Mouse (Mus musculus) thymus, adult 2 months (tissue): ENCODE results near the gene C3ar1. TPM values are rescaled to one million over a fixed set of nuclear protein-coding genes. Genes with fewer than 3 reads are reported as not detected.
A peak's percentile ranks its signal among the peaks of the same experiment; 100 is the strongest.

Source experiments
- DNase-seq: peaks from one replicate; pipeline ENCODE4 v3.0.0; 2021
- H3K27ac ChIP-seq: fragments of 200-500 bp; 2 replicates; pipeline ENCODE4 v1.5.1; 2012; ENCODE audit warnings: low read length, control low read depth; ENCODE audit not compliant: control insufficient read depth, insufficient read depth
- H3K27me3 ChIP-seq: fragments of 200-500 bp; 2 replicates; pipeline ENCODE4 v1.6.1; 2012; ENCODE audit warnings: mild to moderate bottlenecking, low read length, moderate library complexity, mixed read lengths; ENCODE audit not compliant: control insufficient read depth, insufficient read depth
- H3K36me3 ChIP-seq: fragments of 200-500 bp; 2 replicates; pipeline ENCODE4 v1.6.1; 2012; ENCODE audit warnings: mild to moderate bottlenecking, low read length, moderate library complexity; ENCODE audit not compliant: control insufficient read depth, insufficient read depth
- H3K4me1 ChIP-seq: fragments of 200-500 bp; replicated peaks from 2 replicates; pipeline ENCODE4 v1.6.1; 2012; ENCODE audit warnings: low read length; ENCODE audit not compliant: control insufficient read depth, insufficient read depth
- H3K4me3 ChIP-seq: fragments of 200-500 bp; 2 replicates; pipeline ENCODE4 v1.5.1; 2012; ENCODE audit warnings: mild to moderate bottlenecking, low read length, control low read depth, moderate library complexity; ENCODE audit not compliant: control insufficient read depth, insufficient read depth
- CTCF ChIP-seq: fragments of 200-500 bp; IDR thresholded peaks from 2 replicates; pipeline ENCODE4 v1.5.1; 2012; ENCODE audit warnings: mild to moderate bottlenecking, control low read depth, low read length, moderate library complexity, borderline replicate concordance; ENCODE audit not compliant: control insufficient read depth, poor library complexity, insufficient read depth; ENCODE audit errors: extremely low read depth
- POLR2A ChIP-seq: fragments of 200-500 bp; IDR thresholded peaks from 2 replicates; pipeline ENCODE4 v1.6.1; 2012; ENCODE audit warnings: mild to moderate bottlenecking, low read length, control low read depth, moderate library complexity; ENCODE audit not compliant: control insufficient read depth, poor library complexity, insufficient read depth; ENCODE audit errors: extremely low read depth
- WGBS: fragments of 180-500 bp; shearing (Covaris S2); methylation state at CpG from one replicate; pipeline ENCODE4 v1.1.7; 2018; 5-methylcytosine and 5-hydroxymethylcytosine counted together
- polyA plus RNA-seq: library from polyadenylated mRNA; depleted of rRNA; stranded (reverse); fragments of >200 nt; gene quantifications from 2 replicates; pipeline ENCODE4 v1.2.3, GENCODE M21; 2012; rRNA removed

The C3ar1 gene
- polyA plus RNA-seq, 1 experiment = 4.3 TPM

DNA sequence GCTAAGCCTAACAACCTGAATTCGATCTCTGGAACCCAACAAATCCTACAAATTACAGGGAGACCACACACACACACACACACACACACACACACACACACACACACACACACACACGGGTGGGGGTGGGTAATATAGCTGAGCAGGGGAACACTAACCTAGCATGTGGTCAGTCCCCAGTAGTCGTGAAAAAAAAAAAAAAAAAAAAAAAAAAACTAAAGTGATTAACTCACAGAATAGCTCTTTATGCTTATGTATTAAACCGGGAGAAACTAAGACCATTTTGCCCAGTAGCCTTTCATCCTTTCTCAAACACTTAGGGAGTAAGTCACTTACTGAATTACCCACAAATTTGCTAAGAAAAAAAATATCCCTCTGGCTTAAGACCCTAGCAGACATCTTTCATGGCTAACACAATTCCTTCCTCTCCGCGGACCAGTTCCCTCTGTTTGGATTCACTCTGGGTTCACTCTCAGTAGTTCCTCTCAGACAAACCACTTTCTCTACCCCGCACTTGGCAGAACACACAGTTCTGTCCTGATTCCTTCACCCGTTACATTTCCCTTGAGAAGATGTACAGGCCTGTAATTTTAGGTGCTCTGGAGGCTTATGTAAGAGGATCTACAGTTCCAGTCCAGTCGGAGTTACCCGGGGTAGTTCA is 55.2 kb downstream of the C3ar1 start:
- peak overlapping the region; percentile 94 for H3K4me3 ChIP-seq
- WGBS = 25% methylated on average over 10 of the region's 10 CpGs
- DNase-seq = no peak
- H3K27me3 ChIP-seq = no peaks in the 10 kb centered on the region
- H3K4me1 ChIP-seq = peaks cover 11% of the 10 kb centered on the region
- H3K27ac ChIP-seq = no peak overlapping the region
- TF ChIP-seq CTCF = no peak
- TF ChIP-seq POLR2A = no peak
- H3K36me3 ChIP-seq = no peaks in the 10 kb centered on the region

Other genes starting within 250 kb of the C3ar1 start
- gene Gdf3, start 246.1 kb downstream of the C3ar1 start, polyA plus RNA-seq = 0.43 and 0.53 TPM in 2 replicates
- gene Dppa3, start 229.8 kb downstream of the C3ar1 start, polyA plus RNA-seq = 0.26 TPM in 1 of 2 replicates, not detected in the other
- gene Nanog, start 148.7 kb downstream of the C3ar1 start, polyA plus RNA-seq = 0.08 TPM in 1 of 2 replicates, not detected in the other
- 11.7 and 12.8 TPM in 2 replicates for gene Slc2a3, start 54.5 kb downstream of the C3ar1 start, polyA plus RNA-seq
- gene Foxj2, start 36.2 kb downstream of the C3ar1 start, polyA plus RNA-seq = 20.2 and 22.5 TPM in 2 replicates
- gene Necap1, start 18.3 kb upstream of the C3ar1 start, polyA plus RNA-seq = 14.3 and 19.5 TPM in 2 replicates
- gene Clec4a1, start 65.7 kb upstream of the C3ar1 start, polyA plus RNA-seq = 2.4 and 3.4 TPM in 2 replicates
- 0.82 and 2.8 TPM in 2 replicates for gene Clec4a3, start 96.4 kb upstream of the C3ar1 start, polyA plus RNA-seq
- not detected in 2 replicates for gene Clec4a4, start 134.2 kb upstream of the C3ar1 start, polyA plus RNA-seq
- gene Clec4b1, start 193.8 kb upstream of the C3ar1 start, polyA plus RNA-seq = 0.41 and 0.69 TPM in 2 replicates